Mouse (Mus musculus) sigmoid colon, adult 10 weeks (tissue): ENCODE data around the gene Mybbp1a. TPM values are rescaled to one million over a fixed set of nuclear protein-coding genes. Genes with fewer than 3 reads are reported as not detected.

Experiments
- polyA plus RNA-seq: library from polyadenylated mRNA; stranded (reverse); fragments of 350-450 nt; fragmentation: Illumina TruSeq; extraction: RNeasy Lipid Tissue Mini Kit (QIAGEN cat#74804); gene quantifications from one replicate; pipeline ENCODE4 v1.2.3, GENCODE M21; 2014; ENCODE audit warnings: low read depth, low replicate concordance

Mybbp1a gene
- 14.2 TPM for polyA plus RNA-seq

DNA sequence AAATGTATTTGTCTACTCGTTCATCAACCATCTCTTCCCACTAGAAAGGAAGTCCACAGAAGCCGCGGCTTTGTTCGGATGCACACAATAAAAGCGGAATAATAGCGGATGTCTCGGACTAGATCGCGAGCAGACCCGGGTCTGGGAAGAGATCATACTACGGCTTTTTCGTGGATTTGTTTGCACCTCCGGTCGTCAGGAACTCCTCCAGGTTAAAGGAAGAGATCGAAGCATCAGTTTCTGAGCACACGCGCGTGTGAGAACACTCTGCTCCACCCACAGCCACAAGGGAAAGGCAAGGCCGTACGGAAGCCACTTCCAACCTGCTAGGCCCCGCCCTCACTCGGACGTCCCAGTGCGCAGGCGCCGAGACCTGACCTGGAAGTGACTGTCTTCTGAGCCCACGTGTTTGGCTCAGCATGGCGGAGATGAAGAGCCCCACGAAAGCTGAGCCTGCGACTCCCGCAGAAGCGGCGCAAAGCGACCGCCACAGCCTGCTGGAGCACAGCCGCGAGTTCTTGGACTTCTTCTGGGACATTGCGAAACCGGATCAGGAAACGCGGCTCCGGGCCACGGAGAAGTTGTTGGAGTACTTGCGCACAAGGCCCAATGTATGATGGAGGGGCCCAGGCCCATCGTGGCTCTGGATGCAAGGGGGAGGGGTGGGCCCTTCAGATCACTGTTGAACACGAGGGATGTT is at the start of gene Mybbp1a:
TSS of gene Mybbp1a (plus strand) at position 391 of the 700 bp plus-strand sequence.

GRCm38 (mm10) chr11:72411093-72411921 is 29.8 kb upstream of the Mybbp1a start, which contains the start of gene Smtnl2:
Gene Smtnl2, minus strand, starts transcription at chr11:72411713.

GRCm38 (mm10) chr11:72434963-72435693 is 6.0 kb upstream of the Mybbp1a start, which contains the start of gene Ggt6:
Gene Ggt6, plus strand, starts transcription at chr11:72435526.

GRCm38 (mm10) chr11:72489881-72490301 is 48.7 kb downstream of the Mybbp1a start, which contains the start of gene Spns2:
Gene Spns2, minus strand, starts transcription at chr11:72489904.

Other genes starting within 250 kb of the Mybbp1a start
- not detected for gene Gm43951, start 234.5 kb upstream of the Mybbp1a start, polyA plus RNA-seq
- gene 4933427D14Rik, start 233.9 kb upstream of the Mybbp1a start, polyA plus RNA-seq: 12.1 TPM
- gene Txndc17, start 233.8 kb upstream of the Mybbp1a start, polyA plus RNA-seq: 195 TPM
- gene Med31, start 225.8 kb upstream of the Mybbp1a start, polyA plus RNA-seq: 15.8 TPM
- gene Slc13a5, start 174.1 kb upstream of the Mybbp1a start, polyA plus RNA-seq: not detected
- 48.8 TPM for gene Xaf1, start 139.7 kb upstream of the Mybbp1a start, polyA plus RNA-seq
- gene Fbxo39, start 126.9 kb upstream of the Mybbp1a start, polyA plus RNA-seq: not detected
- not detected for gene Tekt1, start 78.9 kb upstream of the Mybbp1a start, polyA plus RNA-seq
- 0.57 TPM for gene Smtnl2, start 29.6 kb upstream of the Mybbp1a start, polyA plus RNA-seq
- gene Ggt6, start 5.8 kb upstream of the Mybbp1a start, polyA plus RNA-seq: 1.6 TPM
- gene Spns2, start 48.5 kb downstream of the Mybbp1a start, polyA plus RNA-seq: 0.66 TPM
- not detected for gene Spns3, start 109.2 kb downstream of the Mybbp1a start, polyA plus RNA-seq
- gene Ube2g1, start 165.9 kb downstream of the Mybbp1a start, polyA plus RNA-seq: 149 TPM
- gene Ankfy1, start 248.7 kb downstream of the Mybbp1a start, polyA plus RNA-seq: 57.7 TPM